ENCODE assay signal across 27 mouse cellular contexts in genomic region chr3:102955143-102955542, GRCm38 (mm10). TPM values are rescaled to one million over a fixed set of nuclear protein-coding genes. Genes with fewer than 3 reads are reported as not detected.
DNase-seq lines count a peak whose midpoint lies in the region; ATAC-seq and TF ChIP-seq lines count a peak whose summit lies in the region.
"Had no signal": no experiment of that assay in that cellular context is flagged by ENCODE, and none has a peak within 500 bp of the region (broad histone marks: within the 10 kb centered on the region; RNA-seq: fewer than 3 reads in every experiment).

No protein-coding gene starts in this region.

- no peaks in the 10 kb centered on the region for H3K9me3 ChIP-seq in liver, postnatal 0 days (ENCODE audit: low read length)
- H3K9me3 ChIP-seq: G1E had no signal

- 82% methylated on average over 3 of the region's 3 CpGs for WGBS in liver, postnatal 0 days (ENCODE audit: insufficient replicate concordance)

- H3K4me1 ChIP-seq in liver, postnatal 0 days (ENCODE audit: insufficient read depth) = no peaks in the 10 kb centered on the region

- POLR2A ChIA-PET in Patski (lab: Charles Lee) = no interaction called here

- H3K79me2 ChIP-seq in myocyte (ENCODE audit: control insufficient read depth, insufficient read depth) = no peaks in the 10 kb centered on the region

- no peaks in the 10 kb centered on the region for H3K36me3 ChIP-seq in myocyte (ENCODE audit: control insufficient read depth, insufficient read depth)
- H3K36me3 ChIP-seq in liver, postnatal 0 days (replicated peaks; ENCODE audit: insufficient read depth, low read length) = no peaks in the 10 kb centered on the region
- H3K36me3 ChIP-seq: G1E had no signal

- ATAC-seq in Patski = peak; percentile 73
- ATAC-seq in liver, postnatal 0 days = no peak
- ATAC-seq: activated CD4-positive, CD25-positive, alpha-beta regulatory T cell, adult 4 months; CD4-positive, CD25-positive, alpha-beta regulatory T cell, adult 4 months had no signal

- TF ChIP-seq CTCF in Patski (IDR thresholded peaks at IDR 0.05) = no peak
- no peak for TF ChIP-seq CTCF in liver, postnatal 0 days (IDR thresholded peaks at IDR 0.05; ENCODE audit: low read depth)

- no peak overlapping the region for H3ac ChIP-seq in myocyte (ENCODE audit: control insufficient read depth, insufficient read length)

- DNase-seq in Muller cell, postnatal 12 days (ENCODE audit: inconsistent ontology term) = peak; percentile 90
- DNase-seq in Patski (ENCODE audit: low read depth, low spot score) = peak; percentile 82
- DNase-seq in fibroblast of lung, adult 2 months (ENCODE audit: low read depth) = peak; percentile 40
- DNase-seq in liver, postnatal 0 days = no peak
- no peak for DNase-seq in urinary bladder, postnatal 36 days (ENCODE audit: low spot score in 2 of 2)
- DNase-seq in adrenal gland, adult 2 months = no peak
- no peak for DNase-seq in thymus, postnatal 10 days (ENCODE audit: low spot score in 2 of 2)
- DNase-seq: adrenal gland, adult 8-10 months; adrenal gland, postnatal 10 days; adrenal gland, postnatal 14 days; adrenal gland, postnatal 25 days; adrenal gland, postnatal 36 days; B cell, adult 2 months; cerebellum, adult 11 months; cerebellum, adult 11-12 months; cerebellum, adult 18-20 months; cerebellum, adult 2 months; cerebellum, adult 8-10 months had no signal

- H3K27ac ChIP-seq in liver, postnatal 0 days (ENCODE audit: low read depth) = no peak overlapping the region

- in situ Hi-C loops in Patski (cut with MboI; ENCODE audit: low pct_unique_long_range_greater_than_20kb) = no loop called here

- no peak overlapping the region for H3K4me3 ChIP-seq in myocyte
- no peak overlapping the region for H3K4me3 ChIP-seq in liver, postnatal 0 days (ENCODE audit: low read depth, low read length)

- H3K27me3 ChIP-seq in Patski (no peaks in the 10 kb centered on the region), myocyte (ENCODE audit: control insufficient read depth, insufficient read depth, insufficient read length) (no peaks in the 10 kb centered on the region)
- H3K27me3 ChIP-seq in liver, postnatal 0 days (ENCODE audit: insufficient read depth, low read length) = no peaks in the 10 kb centered on the region
- H3K27me3 ChIP-seq: CH12.LX had no signal

- peak overlapping the region; percentile 44 for H3K4me2 ChIP-seq in myocyte (ENCODE audit: low read depth)
- no peak overlapping the region for H3K4me2 ChIP-seq in liver, postnatal 0 days (ENCODE audit: low read depth, low read length)

- no peak for TF ChIP-seq POLR2A in myocyte (IDR thresholded peaks at IDR 0.05; ENCODE audit: insufficient read length, low read depth)

- no peak for TF ChIP-seq EP300 in liver, postnatal 0 days (IDR thresholded peaks at IDR 0.05; ENCODE audit: low read depth)

- H3K9ac ChIP-seq in liver, postnatal 0 days (replicated peaks) = no peak overlapping the region

- CTCF ChIA-PET in Patski (lab: Charles Lee) = no interaction called here

TF ChIP-seq in myocyte, 11 proteins besides CTCF, POLR2A, EP300 and RAD21:
- peak; percentile 31 for TF ChIP-seq TCF3 (IDR thresholded peaks at IDR 0.05; ENCODE audit: insufficient read length, low read depth)
- no peak for TF ChIP-seq MAX (IDR thresholded peaks at IDR 0.05; ENCODE audit: low read depth)
- no peak for TF ChIP-seq E2F4 (IDR thresholded peaks at IDR 0.05; ENCODE audit: insufficient read depth)
- TF ChIP-seq TCF12 (IDR thresholded peaks at IDR 0.05; ENCODE audit: insufficient read depth, poor library complexity, severe bottlenecking) = peak; percentile 43
- TF ChIP-seq SRF (IDR thresholded peaks at IDR 0.05; ENCODE audit: control insufficient read depth, insufficient read length, low read depth) = no peak
- 0 out of 2 replicates have a peak, but pooled peaks have one; percentile 22 for TF ChIP-seq CEBPB (IDR thresholded peaks at IDR 0.05; ENCODE audit: insufficient read depth, poor library complexity, severe bottlenecking)
- peak; percentile 48 to 78 (median 76) for TF ChIP-seq MYOD1 (IDR thresholded peaks at IDR 0.05; ENCODE audit: control insufficient read depth in 1 of 3, insufficient read length in 2 of 3, low read depth in 2 of 3)
- no peak for TF ChIP-seq USF1 (IDR thresholded peaks at IDR 0.05; ENCODE audit: low read depth)
- no peak for TF ChIP-seq POLR2AphosphoS2 (IDR thresholded peaks at IDR 0.05; ENCODE audit: insufficient read length, low read depth)
- peak in 2 of 3 experiments; percentile 50 to 67 for TF ChIP-seq MYOG (IDR thresholded peaks at IDR 0.05; ENCODE audit: control insufficient read depth in 1 of 3, insufficient read depth in 1 of 3, insufficient read length in 2 of 3, low read depth in 2 of 3)
- no peak for TF ChIP-seq REST (IDR thresholded peaks at IDR 0.05; ENCODE audit: insufficient read depth, insufficient read length)

RNA-seq across cellular contexts. Expression of gene Nr1h5, which starts 8.8 kb away (rescaled TPM):
- polyA plus RNA-seq in Patski (2021) = 0.15 TPM
- polyA plus RNA-seq in myocyte (2012; fragmentation: generic; extraction: Trizol) = 0.17 TPM
- polyA plus RNA-seq in liver, postnatal 0 days (2015; fragmentation: Nextera tagmentation; extraction: Ambion mirVana) = 2.1 and 2.2 TPM in 2 replicates
- total RNA-seq in adrenal gland, adult 2 months (2021) = not detected
- not detected in 2 replicates for polyA plus RNA-seq in adrenal gland, adult 2 months (2012; rRNA removed)
- total RNA-seq: adrenal gland, adult 18-20 months; adrenal gland, adult 8-10 months; adrenal gland, postnatal 25 days; adrenal gland, postnatal 36 days; CH12.LX; ES-E14; G1E; MEL had no signal
- polyA plus RNA-seq: activated CD4-positive, CD25-positive, alpha-beta regulatory T cell, adult 4 months; CD4-positive, CD25-positive, alpha-beta regulatory T cell, adult 4 months; cerebellum, adult 2 months; G1E had no signal

RNA-seq across cellular contexts. Expression of gene Sycp1, which starts 19.2 kb away (rescaled TPM):
- not detected for polyA plus RNA-seq in Patski (2021)
- polyA plus RNA-seq in myocyte (2012; fragmentation: generic; extraction: Trizol) = 0.17 TPM
- polyA plus RNA-seq in liver, postnatal 0 days (2015; fragmentation: Nextera tagmentation; extraction: Ambion mirVana) = not detected in 2 replicates
- total RNA-seq in adrenal gland, adult 2 months (2021) = not detected
- polyA plus RNA-seq in adrenal gland, adult 2 months (2012; rRNA removed) = not detected in 2 replicates
- total RNA-seq: adrenal gland, adult 18-20 months; adrenal gland, adult 8-10 months; adrenal gland, postnatal 10 days; adrenal gland, postnatal 25 days; adrenal gland, postnatal 36 days; CH12.LX had no signal
- polyA plus RNA-seq: brain, embryonic 14.5 days; CD4-positive, CD25-positive, alpha-beta regulatory T cell, adult 4 months; G1E had no signal

RNA-seq across cellular contexts. Expression of gene Sike1, which starts 40.4 kb away (rescaled TPM):
- polyA plus RNA-seq in Patski (2021) = 114 TPM
- 27.0 TPM for polyA plus RNA-seq in myocyte (2012; fragmentation: generic; extraction: Trizol)
- polyA plus RNA-seq in liver, postnatal 0 days (2015; fragmentation: Nextera tagmentation; extraction: Ambion mirVana) = 15.8 and 18.4 TPM in 2 replicates
- total RNA-seq in adrenal gland, adult 2 months (2021) = 10 to 100 TPM; 67.8 to 77.6 TPM
- polyA plus RNA-seq in adrenal gland, adult 2 months (2012; rRNA removed) = 18.3 and 21.9 TPM in 2 replicates

Comparison
In these comparisons a context has a peak if more than half of its experiments do, and no peak if none do; other contexts are left out.
1. DNase-seq: peak in Muller cell, postnatal 12 days (single experiment), Patski (single experiment) and fibroblast of lung, adult 2 months (single experiment); none in liver, postnatal 0 days (single experiment), urinary bladder, postnatal 36 days (0 of 2), adrenal gland, adult 2 months (single experiment) and thymus, postnatal 10 days (0 of 2).